Mouse (Mus musculus): ENCODE data around the gene Stim1. TPM values are rescaled to one million over a fixed set of nuclear protein-coding genes. Genes with fewer than 3 reads are reported as not detected.

Gene Stim1
- polyA plus RNA-seq, 1 experiment from 2014 or later: 14.8 TPM

GRCm38 (mm10) chr7:102337898-102338297, 70.3 kb downstream of the Stim1 start:
- no peak overlapping the region for H3K9ac ChIP-seq (replicated peaks; ENCODE audit: low read length)
- H3K4me3 ChIP-seq (ENCODE audit: low read length): no peak overlapping the region
- H3K27me3 ChIP-seq (ENCODE audit: insufficient read depth, low read length): no peaks in the 10 kb centered on the region
- H3K9me3 ChIP-seq (ENCODE audit: low read length): no peaks in the 10 kb centered on the region
- H3K27ac ChIP-seq (ENCODE audit: low read length): no peak overlapping the region
- no peak for ATAC-seq (ENCODE audit: low FRiP score, low TSS enrichment)
- H3K36me3 ChIP-seq (ENCODE audit: insufficient read depth, low read length): no peaks in the 10 kb centered on the region
- no peak overlapping the region for H3K4me2 ChIP-seq (replicated peaks; ENCODE audit: low read depth, low read length)
- no peaks in the 10 kb centered on the region for H3K4me1 ChIP-seq (ENCODE audit: insufficient read depth, low read length)
- WGBS: 18% methylated on average over 3 of the region's 3 CpGs

GRCm38 (mm10) chr7:102338956-102339355, 71.3 kb downstream of the Stim1 start:
- H3K9ac ChIP-seq (replicated peaks; ENCODE audit: low read length): no peak overlapping the region
- no peaks in the 10 kb centered on the region for H3K36me3 ChIP-seq (ENCODE audit: insufficient read depth, low read length)
- H3K9me3 ChIP-seq (ENCODE audit: low read length): no peaks in the 10 kb centered on the region
- WGBS: 89% methylated on average over 3 of the region's 3 CpGs
- H3K4me2 ChIP-seq (replicated peaks; ENCODE audit: low read depth, low read length): no peak overlapping the region
- H3K4me1 ChIP-seq (ENCODE audit: insufficient read depth, low read length): no peaks in the 10 kb centered on the region
- no peak for ATAC-seq (ENCODE audit: low FRiP score, low TSS enrichment)
- no peak overlapping the region for H3K27ac ChIP-seq (ENCODE audit: low read length)
- H3K27me3 ChIP-seq (ENCODE audit: insufficient read depth, low read length): no peaks in the 10 kb centered on the region
- no peak overlapping the region for H3K4me3 ChIP-seq (ENCODE audit: low read length)

DNA sequence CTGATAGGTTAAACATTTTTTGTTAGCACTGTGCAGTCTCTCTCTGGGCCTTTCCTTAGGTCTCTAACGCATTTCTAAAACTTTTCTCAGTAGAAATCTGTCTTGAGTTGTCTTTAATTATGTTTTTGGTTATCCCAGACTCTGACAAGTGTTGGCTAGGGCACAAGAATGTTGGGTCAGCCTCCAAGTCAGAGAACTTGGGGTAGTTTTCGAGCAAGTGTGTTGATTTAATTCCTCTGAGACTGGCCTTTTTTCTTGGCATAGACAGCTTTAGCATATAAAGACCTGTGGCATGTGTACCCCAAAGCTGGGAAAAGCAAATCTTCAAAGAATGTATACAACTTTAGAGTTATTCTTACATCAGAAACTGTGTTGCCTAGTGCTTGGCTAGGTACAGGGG, 78.3 kb downstream of the Stim1 start:
- Histone ChIP-seq H3K9ac (replicated peaks; ENCODE audit: low read length) (no peak overlapping the region), H3K4me3 (ENCODE audit: low read length) (no peak overlapping the region), H3K9me3 (ENCODE audit: low read length) (no peaks in the 10 kb centered on the region), H3K4me2 (replicated peaks; ENCODE audit: low read depth, low read length) (no peak overlapping the region), H3K27ac (ENCODE audit: low read length) (no peak overlapping the region), H3K4me1 (ENCODE audit: insufficient read depth, low read length) (no peaks in the 10 kb centered on the region), H3K27me3 (ENCODE audit: insufficient read depth, low read length) (no peaks in the 10 kb centered on the region), H3K36me3 (ENCODE audit: insufficient read depth, low read length) (no peaks in the 10 kb centered on the region)
- WGBS: 47% methylated on average over 2 of the region's 2 CpGs
- no peak for ATAC-seq (ENCODE audit: low FRiP score, low TSS enrichment)

DNA sequence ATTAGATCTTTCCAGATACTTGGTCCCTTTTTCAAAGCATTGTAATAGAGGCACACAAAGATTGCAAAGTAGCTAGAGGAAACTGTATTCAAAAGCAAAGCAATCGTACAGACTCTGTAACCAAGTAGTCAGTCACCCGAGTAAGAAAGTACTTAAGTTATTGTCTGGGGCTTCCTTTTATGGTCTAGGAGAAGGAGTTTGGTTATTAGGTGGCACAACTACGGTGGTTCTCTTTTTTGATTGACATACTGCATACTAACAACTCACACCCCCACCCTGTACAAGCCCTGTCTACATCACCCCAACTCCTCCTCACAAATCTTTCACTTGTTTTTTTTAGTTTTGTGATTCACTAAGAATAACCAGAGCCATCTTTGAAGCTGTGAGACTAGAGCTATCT, 79.7 kb downstream of the Stim1 start:
- no peak for ATAC-seq (ENCODE audit: low FRiP score, low TSS enrichment)
- H3K4me3 ChIP-seq (ENCODE audit: low read length): no peak overlapping the region
- no peaks in the 10 kb centered on the region for H3K27me3 ChIP-seq (ENCODE audit: insufficient read depth, low read length)
- no peak overlapping the region for H3K4me2 ChIP-seq (replicated peaks; ENCODE audit: low read depth, low read length)
- H3K9ac ChIP-seq (replicated peaks; ENCODE audit: low read length): no peak overlapping the region
- 71% methylated on average over 3 of the region's 3 CpGs for WGBS
- no peaks in the 10 kb centered on the region for H3K4me1 ChIP-seq (ENCODE audit: insufficient read depth, low read length)
- H3K27ac ChIP-seq (ENCODE audit: low read length): no peak overlapping the region
- H3K36me3 ChIP-seq (ENCODE audit: insufficient read depth, low read length): no peaks in the 10 kb centered on the region
- H3K9me3 ChIP-seq (ENCODE audit: low read length): no peaks in the 10 kb centered on the region

DNA sequence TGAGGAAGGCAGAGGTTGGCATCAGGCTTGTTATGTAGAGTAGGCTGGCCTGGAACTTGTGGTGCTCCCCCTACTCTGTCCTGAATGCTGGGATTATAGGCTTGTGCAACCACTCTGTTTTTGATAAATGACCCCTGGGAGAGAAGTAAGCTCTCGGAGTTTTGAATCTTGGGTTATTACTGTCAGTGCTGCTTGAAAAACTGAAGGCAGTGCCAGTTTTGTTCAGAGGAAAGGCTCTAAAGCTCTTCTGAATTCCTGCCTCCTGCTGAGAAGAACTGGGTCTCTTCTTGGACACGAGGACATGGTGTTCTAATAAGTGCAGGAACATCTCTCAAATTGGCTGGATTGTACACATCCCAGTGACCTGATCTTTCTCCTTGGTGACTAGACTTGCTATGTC, 81.1 kb downstream of the Stim1 start:
- H3K27me3 ChIP-seq (ENCODE audit: insufficient read depth, low read length): no peaks in the 10 kb centered on the region
- no peaks in the 10 kb centered on the region for H3K4me1 ChIP-seq (ENCODE audit: insufficient read depth, low read length)
- H3K4me2 ChIP-seq (replicated peaks; ENCODE audit: low read depth, low read length): no peak overlapping the region
- no peak overlapping the region for H3K4me3 ChIP-seq (ENCODE audit: low read length)
- no peaks in the 10 kb centered on the region for H3K36me3 ChIP-seq (ENCODE audit: insufficient read depth, low read length)
- WGBS: 77% methylated on average over 2 of the region's 2 CpGs
- H3K27ac ChIP-seq (ENCODE audit: low read length): no peak overlapping the region
- no peak overlapping the region for H3K9ac ChIP-seq (replicated peaks; ENCODE audit: low read length)
- no peak for ATAC-seq (ENCODE audit: low FRiP score, low TSS enrichment)
- H3K9me3 ChIP-seq (ENCODE audit: low read length): no peaks in the 10 kb centered on the region

GRCm38 (mm10) chr7:102349236-102349635, 81.6 kb downstream of the Stim1 start:
- no peak overlapping the region for H3K4me2 ChIP-seq (replicated peaks; ENCODE audit: low read depth, low read length)
- H3K4me3 ChIP-seq (ENCODE audit: low read length): no peak overlapping the region
- H3K9ac ChIP-seq (replicated peaks; ENCODE audit: low read length): no peak overlapping the region
- no peaks in the 10 kb centered on the region for H3K36me3 ChIP-seq (ENCODE audit: insufficient read depth, low read length)
- 71% methylated on average over 5 of the region's 5 CpGs for WGBS
- ATAC-seq (ENCODE audit: low FRiP score, low TSS enrichment): no peak
- no peaks in the 10 kb centered on the region for H3K9me3 ChIP-seq (ENCODE audit: low read length)
- no peaks in the 10 kb centered on the region for H3K27me3 ChIP-seq (ENCODE audit: insufficient read depth, low read length)
- H3K4me1 ChIP-seq (ENCODE audit: insufficient read depth, low read length): no peaks in the 10 kb centered on the region
- H3K27ac ChIP-seq (ENCODE audit: low read length): no peak overlapping the region

GRCm38 (mm10) chr7:102353420-102353819, 85.8 kb downstream of the Stim1 start:
- H3K9ac ChIP-seq (replicated peaks; ENCODE audit: low read length): no peak overlapping the region
- no peaks in the 10 kb centered on the region for H3K4me1 ChIP-seq (ENCODE audit: insufficient read depth, low read length)
- H3K4me2 ChIP-seq (replicated peaks; ENCODE audit: low read depth, low read length): no peak overlapping the region
- H3K9me3 ChIP-seq (ENCODE audit: low read length): no peaks in the 10 kb centered on the region
- H3K27ac ChIP-seq (ENCODE audit: low read length): no peak overlapping the region
- no peaks in the 10 kb centered on the region for H3K27me3 ChIP-seq (ENCODE audit: insufficient read depth, low read length)
- H3K4me3 ChIP-seq (ENCODE audit: low read length): no peak overlapping the region
- no peak for ATAC-seq (ENCODE audit: low FRiP score, low TSS enrichment)
- WGBS: 17% methylated on average over 1 of the region's 1 CpGs
- H3K36me3 ChIP-seq (ENCODE audit: insufficient read depth, low read length): no peaks in the 10 kb centered on the region

DNA sequence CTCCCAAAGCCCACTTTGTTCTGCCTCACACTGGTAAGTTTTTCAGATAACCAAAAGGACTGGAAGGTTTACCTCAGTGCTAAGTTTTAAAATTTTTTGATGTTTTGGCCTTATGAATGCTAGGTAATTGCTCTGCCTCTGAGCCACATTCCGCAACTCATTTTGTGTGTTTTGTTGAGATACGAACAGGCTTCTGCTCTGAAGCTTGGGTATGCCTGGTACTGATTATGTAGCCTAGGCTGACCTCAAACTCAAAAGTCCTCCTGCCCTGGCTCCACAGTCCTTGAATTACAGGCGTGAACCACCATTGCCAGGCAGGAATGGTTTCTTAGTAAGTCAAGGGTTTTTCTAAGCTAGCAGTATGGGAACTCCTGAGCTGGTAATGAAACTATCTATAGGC, 90.5 kb downstream of the Stim1 start:
- Histone ChIP-seq H3K4me3 (ENCODE audit: low read length) (no peak overlapping the region), H3K4me1 (ENCODE audit: insufficient read depth, low read length) (no peaks in the 10 kb centered on the region), H3K4me2 (replicated peaks; ENCODE audit: low read depth, low read length) (no peak overlapping the region), H3K9me3 (ENCODE audit: low read length) (no peaks in the 10 kb centered on the region; the same call in 1 of the 2 replicates), H3K9ac (replicated peaks; ENCODE audit: low read length) (no peak overlapping the region), H3K27ac (ENCODE audit: low read length) (no peak overlapping the region), H3K36me3 (ENCODE audit: insufficient read depth, low read length) (no peaks in the 10 kb centered on the region), H3K27me3 (ENCODE audit: insufficient read depth, low read length) (no peaks in the 10 kb centered on the region)
- no peak for ATAC-seq (ENCODE audit: low FRiP score, low TSS enrichment)
- WGBS: 92% methylated on average over 3 of the region's 3 CpGs

GRCm38 (mm10) chr7:102361297-102361696, 93.7 kb downstream of the Stim1 start:
- Histone ChIP-seq H3K4me3 (ENCODE audit: low read length) (no peak overlapping the region), H3K4me1 (ENCODE audit: insufficient read depth, low read length) (no peaks in the 10 kb centered on the region), H3K27ac (ENCODE audit: low read length) (no peak overlapping the region), H3K4me2 (replicated peaks; ENCODE audit: low read depth, low read length) (no peak overlapping the region), H3K9me3 (ENCODE audit: low read length) (no peaks in the 10 kb centered on the region; the same call in 1 of the 2 replicates), H3K36me3 (ENCODE audit: insufficient read depth, low read length) (no peaks in the 10 kb centered on the region), H3K9ac (replicated peaks; ENCODE audit: low read length) (no peak overlapping the region), H3K27me3 (ENCODE audit: insufficient read depth, low read length) (no peaks in the 10 kb centered on the region)
- no peak for ATAC-seq (ENCODE audit: low FRiP score, low TSS enrichment)
- 34% methylated on average over 2 of the region's 2 CpGs for WGBS

GRCm38 (mm10) chr7:102363853-102364252, 96.2 kb downstream of the Stim1 start:
- ATAC-seq (ENCODE audit: low FRiP score, low TSS enrichment): no peak
- no peak overlapping the region for H3K9ac ChIP-seq (replicated peaks; ENCODE audit: low read length)

More at GRCm38 (mm10) chr7:102363853-102364252, 96.2 kb downstream of the Stim1 start:
- no peaks in the 10 kb centered on the region for H3K27me3 ChIP-seq (ENCODE audit: insufficient read depth, low read length)
- WGBS: 79% methylated on average over 1 of the region's 1 CpGs
- H3K4me2 ChIP-seq (replicated peaks; ENCODE audit: low read depth, low read length): no peak overlapping the region
- no peak overlapping the region for H3K4me3 ChIP-seq (ENCODE audit: low read length)
- H3K9me3 ChIP-seq (ENCODE audit: low read length): no peaks in the 10 kb centered on the region; the same call in 1 of the 2 replicates
- H3K36me3 ChIP-seq (ENCODE audit: insufficient read depth, low read length): no peaks in the 10 kb centered on the region
- no peak overlapping the region for H3K27ac ChIP-seq (ENCODE audit: low read length)
- no peaks in the 10 kb centered on the region for H3K4me1 ChIP-seq (ENCODE audit: insufficient read depth, low read length)
